Mouse (Mus musculus) small intestine, adult 2 months (tissue): ENCODE data around the gene Pcsk6. TPM values are rescaled to one million over a fixed set of nuclear protein-coding genes. Genes with fewer than 3 reads are reported as not detected.

Experiments
- H3K27ac ChIP-seq: fragments of 200-500 bp; 2 replicates; pipeline ENCODE4 v1.5.1; 2012; ENCODE audit warnings: low read depth, low read length, control low read depth, inconsistent platforms; ENCODE audit not compliant: insufficient read depth
- H3K27me3 ChIP-seq: fragments of 200-500 bp; 2 replicates; pipeline ENCODE4 v1.6.1; 2012; ENCODE audit warnings: mild to moderate bottlenecking, moderate library complexity, low read length, inconsistent platforms; ENCODE audit not compliant: control insufficient read depth, insufficient read depth
- H3K36me3 ChIP-seq: fragments of 200-500 bp; 2 replicates; pipeline ENCODE4 v1.6.1; 2012; ENCODE audit warnings: mild to moderate bottlenecking, low read length, control low read depth, inconsistent platforms; ENCODE audit not compliant: control insufficient read depth, insufficient read depth
- H3K4me1 ChIP-seq: fragments of 200-500 bp; 2 replicates; pipeline ENCODE4 v1.6.1; 2012; ENCODE audit warnings: low read length, inconsistent platforms, mixed read lengths; ENCODE audit not compliant: control insufficient read depth, insufficient read depth, insufficient read length
- H3K4me3 ChIP-seq: fragments of 200-500 bp; 2 replicates; pipeline ENCODE4 v1.5.1; 2012; ENCODE audit warnings: low read depth, mild to moderate bottlenecking, control low read depth, inconsistent platforms, low read length, moderate library complexity
- CTCF ChIP-seq: fragments of 200-500 bp; IDR thresholded peaks from 2 replicates; pipeline ENCODE4 v1.5.1; 2012; ENCODE audit warnings: low read depth, mild to moderate bottlenecking, control low read depth, inconsistent platforms, low read length, moderate library complexity, mixed read lengths; ENCODE audit not compliant: insufficient replicate concordance, insufficient read length; ENCODE audit errors: extremely low read depth
- POLR2A ChIP-seq: fragments of 200-500 bp; IDR thresholded peaks from 2 replicates; pipeline ENCODE4 v1.6.1; 2012; ENCODE audit warnings: low read depth, mild to moderate bottlenecking, control low read depth, inconsistent platforms, low read length, moderate library complexity
- WGBS: fragments of 180-500 bp; shearing (Covaris S2); methylation state at CpG from one replicate; pipeline ENCODE4 v1.1.7; 2018; 5-methylcytosine and 5-hydroxymethylcytosine counted together
- polyA plus RNA-seq: library from polyadenylated mRNA; depleted of rRNA; stranded (reverse); fragments of >200 nt; gene quantifications from 2 replicates; pipeline ENCODE4 v1.2.3, GENCODE M21; 2012

Pcsk6 gene
- polyA plus RNA-seq, 1 experiment: 11.6 TPM

DNA sequence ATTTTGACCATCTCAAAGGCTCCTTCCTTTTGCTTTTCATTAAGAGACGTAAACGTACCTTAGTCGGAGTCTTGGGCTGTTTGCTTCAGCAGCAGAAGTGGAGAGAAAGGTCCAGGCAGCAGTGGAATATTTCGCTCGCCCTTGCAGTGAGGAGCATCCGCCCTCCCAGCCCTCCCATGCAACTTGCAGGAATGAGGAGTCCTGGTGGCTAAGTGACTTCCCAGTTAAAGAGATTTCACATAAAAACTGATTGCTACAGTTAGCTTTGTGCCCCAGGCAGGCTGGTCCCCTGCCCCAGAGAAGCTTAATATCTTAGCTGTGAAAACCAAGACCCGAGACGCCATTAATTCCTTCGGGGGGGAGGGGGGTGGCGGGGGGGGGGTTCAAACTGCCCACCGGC, 116.4 kb downstream of the Pcsk6 start:
- Histone ChIP-seq H3K36me3 (no peaks in the 10 kb centered on the region), H3K27ac (no peak overlapping the region), H3K4me3 (no peak overlapping the region), H3K27me3 (no peaks in the 10 kb centered on the region), H3K4me1 (no peaks in the 10 kb centered on the region)
- 91% methylated on average over 11 of the region's 11 CpGs for WGBS
- TF ChIP-seq POLR2A (no peak), CTCF (no peak)

DNA sequence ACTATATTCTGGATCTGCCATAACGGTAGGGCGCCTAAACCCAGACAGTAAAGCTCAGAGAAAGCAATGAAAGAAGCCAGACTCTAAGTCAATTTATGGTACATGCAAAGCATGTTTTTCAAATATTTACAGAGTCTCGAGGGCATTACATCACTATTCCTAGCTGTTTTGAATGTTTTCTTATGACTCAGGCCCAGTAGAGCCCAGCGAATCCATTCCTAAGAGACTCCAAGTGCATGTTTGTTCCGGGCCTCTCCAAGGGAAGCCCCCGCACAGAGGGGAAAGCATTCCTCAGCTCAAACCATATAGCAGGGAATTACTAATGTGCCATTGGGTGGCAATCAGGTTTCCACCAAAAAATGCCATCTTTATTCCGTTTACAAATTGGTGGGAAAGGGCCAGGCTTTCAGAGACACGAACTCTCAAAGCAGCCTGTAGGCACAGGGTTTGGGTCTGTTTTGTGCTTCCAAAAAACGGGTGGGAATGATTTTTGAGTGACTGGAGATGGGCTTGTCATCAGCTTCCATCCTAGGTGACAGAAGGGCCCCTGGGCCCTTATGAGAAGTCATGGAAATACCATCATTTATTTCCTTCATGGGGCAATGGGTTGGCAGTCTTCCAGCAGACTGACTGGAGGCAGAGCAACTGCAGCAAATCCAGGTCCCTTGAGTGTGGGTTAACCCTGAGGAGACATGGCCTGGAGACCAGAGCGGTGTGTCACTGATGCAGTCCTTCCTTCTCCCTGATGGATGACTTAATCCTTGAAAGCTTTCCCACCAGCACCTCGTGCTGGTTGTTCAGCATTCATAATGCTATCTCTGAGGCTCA, 117.7 kb downstream of the Pcsk6 start:
- no peak for TF ChIP-seq CTCF
- TF ChIP-seq POLR2A: no peak
- no peak overlapping the region for H3K4me3 ChIP-seq
- WGBS: 72% methylated on average over 11 of the region's 11 CpGs
- no peak overlapping the region; the same call in 1 of the 2 replicates for H3K27ac ChIP-seq
- no peaks in the 10 kb centered on the region for H3K4me1 ChIP-seq
- no peaks in the 10 kb centered on the region for H3K27me3 ChIP-seq
- H3K36me3 ChIP-seq: no peaks in the 10 kb centered on the region

DNA sequence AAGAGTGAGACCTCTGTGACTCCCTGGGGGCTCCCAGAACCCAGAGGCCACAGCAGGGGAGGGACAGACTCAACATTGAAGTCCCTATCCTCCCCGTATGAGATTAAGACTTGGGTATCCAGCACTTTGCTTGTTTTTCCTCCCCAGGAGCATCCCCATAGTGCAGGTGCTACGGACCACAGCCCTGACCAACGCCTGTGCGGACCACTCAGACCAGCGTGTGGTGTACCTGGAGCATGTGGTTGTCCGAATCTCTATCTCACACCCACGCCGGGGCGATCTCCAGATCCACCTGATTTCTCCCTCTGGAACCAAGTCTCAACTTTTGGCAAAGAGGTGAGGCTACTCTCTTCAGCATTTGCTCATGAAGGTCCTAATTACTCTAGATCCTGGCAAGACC, 118.5 kb downstream of the Pcsk6 start:
- Histone ChIP-seq H3K36me3 (no peaks in the 10 kb centered on the region), H3K4me3 (no peak overlapping the region), H3K4me1 (no peaks in the 10 kb centered on the region), H3K27me3 (no peaks in the 10 kb centered on the region), H3K27ac (no peak overlapping the region)
- WGBS: 94% methylated on average over 9 of the region's 9 CpGs
- TF ChIP-seq POLR2A: no peak
- TF ChIP-seq CTCF: no peak

DNA sequence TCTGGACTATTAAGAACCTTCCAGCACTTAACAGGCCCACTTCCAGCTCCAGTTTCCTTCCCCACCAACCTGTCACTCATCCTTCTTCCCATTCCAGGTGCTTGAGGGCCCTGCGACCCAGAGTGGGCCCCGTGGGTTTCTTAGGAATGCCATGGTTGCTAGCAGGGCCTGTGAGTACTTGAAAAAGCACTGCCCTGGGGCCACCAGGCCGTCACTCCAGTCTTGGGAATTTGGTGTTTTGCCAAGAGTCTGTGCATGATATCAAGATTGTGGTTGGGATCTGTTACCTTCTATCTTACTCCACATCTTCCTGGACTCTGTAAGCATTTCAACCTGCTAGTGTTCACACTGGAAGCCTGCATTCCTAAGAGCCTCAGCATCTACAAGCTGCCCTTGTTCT, 120.5 kb downstream of the Pcsk6 start:
- Histone ChIP-seq H3K4me3 (no peak overlapping the region), H3K4me1 (no peaks in the 10 kb centered on the region), H3K27ac (no peak overlapping the region), H3K27me3 (no peaks in the 10 kb centered on the region), H3K36me3 (no peaks in the 10 kb centered on the region)
- no peak for TF ChIP-seq POLR2A
- no peak for TF ChIP-seq CTCF
- 55% methylated on average over 3 of the region's 3 CpGs for WGBS

DNA sequence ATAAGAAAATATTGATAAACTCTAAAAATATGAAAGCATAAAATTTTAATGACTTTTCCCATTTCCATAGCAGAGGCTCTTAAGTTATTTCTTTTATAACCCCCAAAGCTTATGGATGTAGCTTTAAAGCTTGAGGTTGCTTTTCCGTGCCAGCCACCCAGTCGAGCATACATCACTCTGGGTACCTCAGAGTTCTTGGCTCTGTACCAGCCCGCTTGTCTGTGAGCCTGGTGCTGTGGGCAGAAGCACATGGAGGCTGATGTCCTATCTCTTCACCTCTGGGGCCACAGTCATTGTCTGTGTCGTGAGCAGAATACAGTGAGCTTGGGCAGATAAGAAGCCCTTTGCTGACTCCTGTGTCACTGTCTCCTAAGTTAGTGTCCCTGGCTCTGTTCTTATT, 126.7 kb downstream of the Pcsk6 start:
- no peak for TF ChIP-seq POLR2A
- no peak for TF ChIP-seq CTCF
- Histone ChIP-seq H3K27me3 (no peaks in the 10 kb centered on the region), H3K4me3 (no peak overlapping the region), H3K36me3 (no peaks in the 10 kb centered on the region), H3K4me1 (no peaks in the 10 kb centered on the region), H3K27ac (no peak overlapping the region)
- WGBS: 89% methylated on average over 4 of the region's 4 CpGs

DNA sequence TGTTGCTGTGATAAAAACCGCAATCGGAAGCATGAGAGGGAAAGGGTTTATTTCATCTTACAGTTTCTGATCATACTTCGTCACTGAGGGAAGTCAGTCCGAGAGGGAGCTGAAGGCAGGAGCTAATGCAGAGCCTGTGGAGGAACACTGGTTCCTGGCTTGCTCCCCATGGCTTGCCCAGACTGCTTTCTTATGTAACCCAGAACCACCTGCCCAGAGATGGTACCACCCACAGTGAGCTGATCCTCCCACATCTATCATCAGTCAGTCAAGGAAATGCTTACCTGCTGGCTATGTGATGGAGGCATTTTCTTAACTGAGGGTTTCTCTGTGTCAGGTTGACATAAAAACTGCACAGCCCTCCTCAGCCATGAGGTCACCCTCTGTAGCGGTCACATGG, 127.2 kb downstream of the Pcsk6 start:
- Histone ChIP-seq H3K36me3 (no peaks in the 10 kb centered on the region), H3K4me3 (no peak overlapping the region), H3K27ac (no peak overlapping the region), H3K27me3 (no peaks in the 10 kb centered on the region), H3K4me1 (no peaks in the 10 kb centered on the region)
- WGBS: 95% methylated on average over 5 of the region's 5 CpGs
- TF ChIP-seq POLR2A: no peak
- TF ChIP-seq CTCF: no peak

DNA sequence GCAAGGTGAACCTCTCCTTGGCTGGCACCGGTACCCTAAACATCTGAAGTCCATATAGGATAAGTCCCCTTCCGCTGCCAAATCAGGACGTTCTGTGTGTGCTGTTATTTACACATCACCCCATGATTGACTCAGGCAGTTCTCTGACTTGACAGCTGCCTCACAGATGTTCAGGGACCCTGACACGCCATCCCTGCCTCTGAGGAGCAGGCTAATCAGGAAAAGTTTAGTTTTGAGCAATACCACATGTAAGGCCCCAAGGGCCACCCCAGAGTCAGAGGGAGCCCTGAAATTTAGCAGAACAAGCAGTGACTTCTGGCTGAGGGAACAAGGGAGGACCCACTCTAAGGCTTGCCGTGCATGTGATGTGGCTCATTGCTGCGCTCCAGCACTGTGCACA, 130.8 kb downstream of the Pcsk6 start:
- H3K27ac ChIP-seq: no peak overlapping the region
- no peaks in the 10 kb centered on the region for H3K4me1 ChIP-seq
- 85% methylated on average over 6 of the region's 6 CpGs for WGBS
- no peak overlapping the region for H3K4me3 ChIP-seq
- TF ChIP-seq CTCF: no peak
- no peak for TF ChIP-seq POLR2A
- no peaks in the 10 kb centered on the region for H3K36me3 ChIP-seq
- H3K27me3 ChIP-seq: no peaks in the 10 kb centered on the region
